Mouse (Mus musculus) urinary bladder, adult 2 months (tissue): ENCODE results near the gene Ephx3. TPM values are rescaled to one million over a fixed set of nuclear protein-coding genes. Genes with fewer than 3 reads are reported as not detected.

Experiments used
- DNase-seq: peaks from one replicate; pipeline ENCODE4 v3.0.0; 2022; ENCODE audit warnings: low spot score
- polyA plus RNA-seq: library from polyadenylated mRNA; depleted of rRNA; stranded (reverse); fragments of >200 nt; gene quantifications from 2 replicates; pipeline ENCODE4 v1.2.3, GENCODE M21; 2012; rRNA removed

Gene Ephx3
- polyA plus RNA-seq, 1 experiment: 3.6 TPM

GRCm38 (mm10) chr17:32173166-32173565 is 16.2 kb downstream of the Ephx3 start:
- no peak for DNase-seq

- no peak for DNase-seq
Measured at GRCm38 (mm10) chr17:32172485-32172884, 16.9 kb downstream of the Ephx3 start.

GRCm38 (mm10) chr17:32169518-32170225 is 19.7 kb downstream of the Ephx3 start:
- DNase-seq: no peak

- peak; percentile 56 for DNase-seq
Measured at GRCm38 (mm10) chr17:32166687-32167086, 22.7 kb downstream of the Ephx3 start, which contains the start of gene Notch3. Notch3 (minus strand) TSS chr17:32166852.

GRCm38 (mm10) chr17:32165803-32166595 is 23.4 kb downstream of the Ephx3 start:
- no peak for DNase-seq

- no peak for DNase-seq
Measured at GRCm38 (mm10) chr17:32165266-32165802, 24.0 kb downstream of the Ephx3 start.

- no peak for DNase-seq
Measured at GRCm38 (mm10) chr17:32164780-32165179, 24.6 kb downstream of the Ephx3 start.

- DNase-seq: no peak
Measured at GRCm38 (mm10) chr17:32163910-32164650, 25.3 kb downstream of the Ephx3 start.

GRCm38 (mm10) chr17:32162112-32162850 is 27.1 kb downstream of the Ephx3 start:
- DNase-seq: peak; percentile 79

GRCm38 (mm10) chr17:32160882-32161281 is 28.5 kb downstream of the Ephx3 start:
- DNase-seq: no peak

- DNase-seq: no peak
Measured at GRCm38 (mm10) chr17:32158841-32159240, 30.5 kb downstream of the Ephx3 start.

GRCm38 (mm10) chr17:32146718-32147117 is 42.6 kb downstream of the Ephx3 start:
- no peak for DNase-seq

GRCm38 (mm10) chr17:32142907-32143854 is 46.2 kb downstream of the Ephx3 start:
- DNase-seq: peak; percentile 71

GRCm38 (mm10) chr17:32142234-32142633 is 47.1 kb downstream of the Ephx3 start:
- DNase-seq: no peak

Other genes starting within 250 kb of the Ephx3 start
- 13.2 and 14.4 TPM in 2 replicates for gene Rrp1b, start 153.4 kb downstream of the Ephx3 start, polyA plus RNA-seq
- 0.91 and 1.7 TPM in 2 replicates for gene Hsf2bp, start 153.2 kb downstream of the Ephx3 start, polyA plus RNA-seq
- gene Notch3, start 22.7 kb downstream of the Ephx3 start, polyA plus RNA-seq: 16.1 and 21.5 TPM in 2 replicates
- gene Brd4, start 95.2 kb upstream of the Ephx3 start, polyA plus RNA-seq: 17.6 and 43.9 TPM in 2 replicates
- gene Akap8, start 131.7 kb upstream of the Ephx3 start, polyA plus RNA-seq: 70.9 and 76.2 TPM in 2 replicates
- gene Akap8l, start 161.1 kb upstream of the Ephx3 start, polyA plus RNA-seq: 149 and 154 TPM in 2 replicates
- gene Wiz, start 199.9 kb upstream of the Ephx3 start, polyA plus RNA-seq: 28.3 and 34.2 TPM in 2 replicates
- 2.6 and 3.5 TPM in 2 replicates for gene Rasal3, start 214.0 kb upstream of the Ephx3 start, polyA plus RNA-seq
- 0.50 and 0.68 TPM in 2 replicates for gene Pglyrp2, start 234.6 kb upstream of the Ephx3 start, polyA plus RNA-seq